Mouse (Mus musculus) forebrain, embryonic 10.5 days (tissue): ENCODE data around the gene 6430571L13Rik. TPM values are rescaled to one million over a fixed set of nuclear protein-coding genes. Genes with fewer than 3 reads are reported as not detected.

Experiments used
- DNase-seq: peaks from one replicate; pipeline ENCODE4 v3.0.0-alpha.2; 2017; ENCODE audit warnings: low spot score; ENCODE audit errors: extremely low spot score
- H3K27ac ChIP-seq: fragments of 300-500 bp; sonication (generic); 2 replicates; pipeline ENCODE4 v1.5.1; 2016; ENCODE audit warnings: mild to moderate bottlenecking
- H3K27me3 ChIP-seq: fragments of 300-500 bp; sonication (generic); 2 replicates; pipeline ENCODE4 v1.6.1; 2016; ENCODE audit warnings: mild to moderate bottlenecking; ENCODE audit not compliant: poor library complexity, severe bottlenecking
- H3K36me3 ChIP-seq: fragments of 300-500 bp; sonication (generic); replicated peaks from 2 replicates; pipeline ENCODE4 v1.6.1; 2016; ENCODE audit warnings: mild to moderate bottlenecking, moderate library complexity
- H3K4me1 ChIP-seq: fragments of 300-500 bp; sonication (generic); 2 replicates; pipeline ENCODE4 v1.6.1; 2016
- H3K4me3 ChIP-seq: fragments of 300-500 bp; sonication (generic); 2 replicates; pipeline ENCODE4 v1.5.1; 2016; ENCODE audit warnings: mild to moderate bottlenecking, moderate library complexity
- H3K9me3 ChIP-seq: fragments of 300-500 bp; sonication (generic); 2 replicates; pipeline ENCODE4 v1.6.1; 2016; ENCODE audit warnings: mild to moderate bottlenecking, moderate library complexity
- WGBS: fragments of 180-500 bp; shearing (Covaris S2); methylation state at CpG from one replicate; pipeline ENCODE4 v1.1.7; 2016; 5-methylcytosine and 5-hydroxymethylcytosine counted together
- polyA plus RNA-seq: library from polyadenylated mRNA; unstranded; fragments of >200 nt; fragmentation: Nextera tagmentation; extraction: Ambion mirVana; gene quantifications from 2 replicates; pipeline ENCODE4 v1.2.1, GENCODE M21; 2016

6430571L13Rik gene
- polyA plus RNA-seq, result 1.0 and 1.6 TPM in 2 replicates

GRCm38 (mm10) chr9:107340267-107340859, at the start of gene 6430571L13Rik:
TSS of gene 6430571L13Rik (plus strand) at chr9:107340602.
- H3K27ac ChIP-seq, result peak within 1 kb of the TSS; percentile 83
- WGBS, result under 1% methylated on average over 34 of the region's 34 CpGs

GRCm38 (mm10) chr9:107290897-107291296, 49.5 kb upstream of the 6430571L13Rik start:
- H3K27ac ChIP-seq, result no peak overlapping the region
- H3K4me3 ChIP-seq, result no peak overlapping the region
- 29% methylated on average over 10 of the region's 10 CpGs for WGBS
- no peaks in the 10 kb centered on the region for H3K9me3 ChIP-seq
- H3K27me3 ChIP-seq, result peaks cover 48% of the 10 kb centered on the region
- DNase-seq, result peak; percentile 83
- H3K36me3 ChIP-seq, result no peaks in the 10 kb centered on the region
- peaks cover 28% of the 10 kb centered on the region for H3K4me1 ChIP-seq

More at GRCm38 (mm10) chr9:107340267-107340859, at the start of gene 6430571L13Rik:
- peaks cover 46% of the 10 kb centered on the region for H3K4me1 ChIP-seq
- no peaks in the 10 kb centered on the region for H3K9me3 ChIP-seq
- peak within 1 kb of the TSS; percentile 76 for H3K4me3 ChIP-seq
- peak; percentile 91 for DNase-seq
- H3K36me3 ChIP-seq, result no peaks in the 10 kb centered on the region
- peaks cover 35% of the 10 kb centered on the region for H3K27me3 ChIP-seq

GRCm38 (mm10) chr9:107294249-107294648, 46.2 kb upstream of the 6430571L13Rik start:
- Histone ChIP-seq H3K27ac (no peak overlapping the region), H3K36me3 (no peaks in the 10 kb centered on the region), H3K4me1 (peaks cover 43% of the 10 kb centered on the region), H3K9me3 (no peaks in the 10 kb centered on the region), H3K27me3 (peaks cover 47% of the 10 kb centered on the region), H3K4me3 (no peak overlapping the region)
- WGBS, result 8% methylated on average over 6 of the region's 6 CpGs
- peak; percentile 67 for DNase-seq

GRCm38 (mm10) chr9:107295616-107296015, 44.8 kb upstream of the 6430571L13Rik start:
- peak overlapping the region; percentile 73; the same call in 1 of the 2 replicates for H3K4me3 ChIP-seq
- peaks cover 3% of the 10 kb centered on the region for H3K36me3 ChIP-seq
- H3K27me3 ChIP-seq, result peaks cover 35% of the 10 kb centered on the region
- WGBS, result 79% methylated on average over 4 of the region's 4 CpGs
- peaks cover 32% of the 10 kb centered on the region for H3K4me1 ChIP-seq
- DNase-seq, result no peak
- no peak overlapping the region; the same call in 1 of the 2 replicates for H3K27ac ChIP-seq
- no peaks in the 10 kb centered on the region for H3K9me3 ChIP-seq

GRCm38 (mm10) chr9:107296016-107296040, 44.6 kb upstream of the 6430571L13Rik start, which contains the start of gene Cish:
TSS of gene Cish (plus strand) at chr9:107296026.
- peak within 1 kb of the TSS; percentile 73 for H3K4me3 ChIP-seq
- H3K36me3 ChIP-seq, result peaks cover 5% of the 10 kb centered on the region
- no peak for DNase-seq
- H3K4me1 ChIP-seq, result peaks cover 32% of the 10 kb centered on the region
- peak within 1 kb of the TSS; percentile 86 for H3K27ac ChIP-seq
- peaks cover 35% of the 10 kb centered on the region for H3K27me3 ChIP-seq
- no peaks in the 10 kb centered on the region for H3K9me3 ChIP-seq

- peak overlapping the region; percentile 73 for H3K4me3 ChIP-seq
- WGBS, result 7% methylated on average over 14 of the region's 14 CpGs
- no peak for DNase-seq
- H3K36me3 ChIP-seq, result peaks cover 7% of the 10 kb centered on the region
- H3K4me1 ChIP-seq, result peaks cover 32% of the 10 kb centered on the region
- peak overlapping the region; percentile 86 for H3K27ac ChIP-seq
- H3K9me3 ChIP-seq, result no peaks in the 10 kb centered on the region
- peaks cover 35% of the 10 kb centered on the region for H3K27me3 ChIP-seq
Measured at GRCm38 (mm10) chr9:107296041-107296440, 44.4 kb upstream of the 6430571L13Rik start.

- Histone ChIP-seq H3K27ac (peak overlapping the region; percentile 86), H3K4me3 (peak overlapping the region; percentile 73)
- WGBS, result under 1% methylated on average over 30 of the region's 31 CpGs
Measured at GRCm38 (mm10) chr9:107296501-107296965, 43.9 kb upstream of the 6430571L13Rik start.

GRCm38 (mm10) chr9:107297059-107297458, 43.3 kb upstream of the 6430571L13Rik start:
- WGBS, result 19% methylated on average over 16 of the region's 16 CpGs
- peaks cover 16% of the 10 kb centered on the region for H3K36me3 ChIP-seq
- peaks cover 35% of the 10 kb centered on the region for H3K27me3 ChIP-seq
- H3K4me3 ChIP-seq, result peak overlapping the region; percentile 73
- DNase-seq, result no peak
- no peaks in the 10 kb centered on the region for H3K9me3 ChIP-seq
- peaks cover 32% of the 10 kb centered on the region for H3K4me1 ChIP-seq
- peak overlapping the region; percentile 86 for H3K27ac ChIP-seq

More at GRCm38 (mm10) chr9:107296501-107296965, 43.9 kb upstream of the 6430571L13Rik start:
- peaks cover 35% of the 10 kb centered on the region for H3K27me3 ChIP-seq
- no peaks in the 10 kb centered on the region for H3K9me3 ChIP-seq
- peak; percentile 88 for DNase-seq
- H3K4me1 ChIP-seq, result peaks cover 32% of the 10 kb centered on the region
- H3K36me3 ChIP-seq, result peaks cover 12% of the 10 kb centered on the region

GRCm38 (mm10) chr9:107297658-107298057, 42.7 kb upstream of the 6430571L13Rik start:
- no peak for DNase-seq
- peaks cover 32% of the 10 kb centered on the region for H3K4me1 ChIP-seq
- H3K27ac ChIP-seq, result 0 out of 2 replicates have a peak overlapping the region, but pooled peaks have one; percentile 86
- no peaks in the 10 kb centered on the region for H3K9me3 ChIP-seq
- peaks cover 31% of the 10 kb centered on the region for H3K27me3 ChIP-seq
- peak overlapping the region; percentile 73 for H3K4me3 ChIP-seq
- peaks cover 16% of the 10 kb centered on the region for H3K36me3 ChIP-seq
- WGBS, result 89% methylated on average over 4 of the region's 4 CpGs

- Histone ChIP-seq H3K4me1 (peaks cover 32% of the 10 kb centered on the region), H3K27me3 (peaks cover 31% of the 10 kb centered on the region), H3K9me3 (no peaks in the 10 kb centered on the region), H3K36me3 (peaks cover 16% of the 10 kb centered on the region), H3K4me3 (peak overlapping the region; percentile 73; the same call in 1 of the 2 replicates), H3K27ac (no peak overlapping the region)
- WGBS, result 84% methylated on average over 8 of the region's 8 CpGs
- DNase-seq, result no peak
Measured at GRCm38 (mm10) chr9:107298059-107298780, 42.2 kb upstream of the 6430571L13Rik start.

- DNase-seq, result no peak
- Histone ChIP-seq H3K27ac (no peak overlapping the region), H3K36me3 (peaks cover 16% of the 10 kb centered on the region), H3K27me3 (peaks cover 31% of the 10 kb centered on the region), H3K4me3 (no peak overlapping the region), H3K4me1 (peaks cover 32% of the 10 kb centered on the region), H3K9me3 (no peaks in the 10 kb centered on the region)
- WGBS, result 88% methylated on average over 6 of the region's 6 CpGs
Measured at GRCm38 (mm10) chr9:107298876-107299275, 41.5 kb upstream of the 6430571L13Rik start.

- 90% methylated on average over 7 of the region's 7 CpGs for WGBS
- Histone ChIP-seq H3K4me3 (no peak overlapping the region), H3K27me3 (peaks cover 26% of the 10 kb centered on the region), H3K9me3 (no peaks in the 10 kb centered on the region), H3K4me1 (peaks cover 32% of the 10 kb centered on the region), H3K27ac (no peak overlapping the region), H3K36me3 (peaks cover 16% of the 10 kb centered on the region)
- DNase-seq, result no peak
Measured at GRCm38 (mm10) chr9:107299783-107300182, 40.6 kb upstream of the 6430571L13Rik start.

GRCm38 (mm10) chr9:107300224-107300973, 40.0 kb upstream of the 6430571L13Rik start:
- peaks cover 16% of the 10 kb centered on the region for H3K36me3 ChIP-seq
- peaks cover 21% of the 10 kb centered on the region for H3K27me3 ChIP-seq
- no peak overlapping the region for H3K27ac ChIP-seq
- WGBS, result 94% methylated on average over 30 of the region's 30 CpGs
- H3K9me3 ChIP-seq, result no peaks in the 10 kb centered on the region
- no peak overlapping the region for H3K4me3 ChIP-seq
- peaks cover 35% of the 10 kb centered on the region for H3K4me1 ChIP-seq
- no peak for DNase-seq
